ENCODE assay signal across 9 mouse cellular contexts in the genomic region with DNA sequence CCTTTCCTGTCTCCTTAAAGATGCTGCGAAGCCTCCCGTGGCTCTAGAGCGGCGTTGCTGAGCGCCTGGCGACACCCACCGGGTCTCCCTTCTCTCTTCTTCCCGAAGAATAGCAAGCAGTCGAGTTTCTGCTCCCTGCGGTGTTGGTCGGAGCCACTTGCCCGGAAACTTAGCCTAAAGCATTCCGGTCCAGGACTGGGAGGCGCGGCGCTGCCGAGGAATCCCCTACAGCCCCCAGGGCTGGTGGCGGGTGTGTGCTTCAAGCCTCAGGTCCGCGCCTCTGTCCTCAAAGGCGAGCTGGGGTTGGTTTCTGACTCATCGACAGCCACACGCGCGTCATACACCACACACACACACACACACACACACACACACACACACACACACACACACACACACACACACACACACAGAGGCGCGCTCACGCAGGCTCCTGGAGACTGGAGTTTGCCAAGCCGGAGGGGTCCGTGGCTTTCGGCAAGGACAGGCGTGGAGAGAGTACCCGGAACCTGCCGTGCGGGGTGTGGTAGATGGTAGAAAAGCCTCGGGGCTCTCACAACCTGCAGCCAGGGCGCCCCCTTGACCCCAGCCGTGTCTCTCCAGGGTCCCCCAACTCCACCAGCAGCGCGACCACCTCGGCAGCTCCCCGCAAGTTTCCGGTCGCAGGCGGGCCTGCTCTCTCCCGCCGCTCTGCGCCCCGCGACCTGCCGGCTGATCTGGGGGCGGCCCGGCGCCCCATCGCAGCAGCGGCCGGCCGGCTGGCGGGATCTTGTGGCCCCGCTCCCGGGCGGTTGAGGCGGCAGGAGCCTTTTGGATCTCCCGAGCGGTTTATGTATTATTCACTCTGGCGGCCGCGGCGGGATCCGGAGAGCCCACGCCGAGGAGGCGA.
DNase-seq lines count a peak whose midpoint lies in the region; ATAC-seq lines count a peak whose summit lies in the region.
"Had no signal": no experiment of that assay in that cellular context is flagged by ENCODE, and none has a peak within 500 bp of the region (broad histone marks: within the 10 kb centered on the region; RNA-seq: fewer than 3 reads in every experiment).

No protein-coding gene starts in this region.

- peak overlapping the region; percentile 33; the same call in 1 of the 2 replicates for H3K9ac ChIP-seq in embryonic facial prominence, embryonic 15.5 days
- peak overlapping the region; percentile 78 for H3K9ac ChIP-seq in hindbrain, embryonic 13.5 days
- peak overlapping the region; percentile 80 for H3K9ac ChIP-seq in midbrain, embryonic 16.5 days (ENCODE audit: low read depth, low read length)

- intact Hi-C loops in left cerebral cortex, postnatal 36 days (cut with DNase I), result loop anchor here (10.0 kb wide), 1 partner anchor 712 kb away; no protein-coding TSS in a partner anchor

- H3K27ac ChIP-seq in embryonic facial prominence, embryonic 15.5 days (replicated peaks), result no peak overlapping the region
- no peak overlapping the region for H3K27ac ChIP-seq in hindbrain, embryonic 13.5 days
- peak overlapping the region; percentile 10 for H3K27ac ChIP-seq in midbrain, embryonic 16.5 days (ENCODE audit: low read length)

- peaks cover 61% of the 10 kb centered on the region for H3K27me3 ChIP-seq in embryonic facial prominence, embryonic 15.5 days
- H3K27me3 ChIP-seq in hindbrain, embryonic 13.5 days, result peaks cover 65% of the 10 kb centered on the region
- peaks cover 5% of the 10 kb centered on the region; the same call in 1 of the 2 replicates for H3K27me3 ChIP-seq in midbrain, embryonic 16.5 days (ENCODE audit: control insufficient read depth, insufficient read depth, low read depth, low read length)

- no peaks in the 10 kb centered on the region for H3K36me3 ChIP-seq in embryonic facial prominence, embryonic 15.5 days
- H3K36me3 ChIP-seq in hindbrain, embryonic 13.5 days, result no peaks in the 10 kb centered on the region
- H3K36me3 ChIP-seq in midbrain, embryonic 16.5 days (ENCODE audit: control insufficient read depth, insufficient read depth, low read length), result no peaks in the 10 kb centered on the region
- H3K36me3 ChIP-seq: G1E had no signal

- WGBS in embryonic facial prominence, embryonic 15.5 days, result under 1% methylated on average over 73 of the region's 73 CpGs
- under 1% methylated on average over 73 of the region's 73 CpGs for whole genome bisulfite sequencing in hindbrain, embryonic 13.5 days
- under 1% methylated on average over 67 of the region's 73 CpGs for WGBS in midbrain, embryonic 16.5 days

- peak overlapping the region; percentile 75 for H3K4me3 ChIP-seq in embryonic facial prominence, embryonic 15.5 days (replicated peaks)
- H3K4me3 ChIP-seq in hindbrain, embryonic 13.5 days, result peak overlapping the region; percentile 67
- H3K4me3 ChIP-seq in midbrain, embryonic 16.5 days (ENCODE audit: low read depth, low read length), result peak overlapping the region; percentile 72

- no peak for ATAC-seq in embryonic facial prominence, embryonic 15.5 days (ENCODE audit: insufficient number of reproducible peaks, low FRiP score, low TSS enrichment, low read depth)
- ATAC-seq in hindbrain, embryonic 13.5 days (ENCODE audit: low FRiP score), result no peak; the same call in 1 of the 2 replicates
- no peak for ATAC-seq in midbrain, embryonic 16.5 days

- no peaks in the 10 kb centered on the region for H3K9me3 ChIP-seq in embryonic facial prominence, embryonic 15.5 days (replicated peaks)
- H3K9me3 ChIP-seq in hindbrain, embryonic 13.5 days, result no peaks in the 10 kb centered on the region
- no peaks in the 10 kb centered on the region for H3K9me3 ChIP-seq in midbrain, embryonic 16.5 days (replicated peaks; ENCODE audit: control insufficient read depth, low read length, poor library complexity, severe bottlenecking)

- peak; percentile 28 for DNase-seq in gastrocnemius, postnatal 10 days
- DNase-seq in gastrocnemius, adult 18-20 months (ENCODE audit: low spot score), result no peak
- DNase-seq in adrenal gland, postnatal 10 days, result peak; percentile 55
- DNase-seq in left cerebral cortex, postnatal 36 days (ENCODE audit: low spot score in 2 of 2), result peak; percentile 58 to 65
- peak; percentile 27 for DNase-seq in urinary bladder, postnatal 25 days (ENCODE audit: low spot score)

- peak overlapping the region; percentile 99 for H3K4me2 ChIP-seq in embryonic facial prominence, embryonic 15.5 days (replicated peaks)
- peak overlapping the region; percentile 100 for H3K4me2 ChIP-seq in hindbrain, embryonic 13.5 days
- H3K4me2 ChIP-seq in midbrain, embryonic 16.5 days (ENCODE audit: low read length), result peak overlapping the region; percentile 99

- H3K4me1 ChIP-seq in embryonic facial prominence, embryonic 15.5 days, result peaks cover 33% of the 10 kb centered on the region
- peaks cover 42% of the 10 kb centered on the region for H3K4me1 ChIP-seq in hindbrain, embryonic 13.5 days (replicated peaks)
- peaks cover 23% of the 10 kb centered on the region for H3K4me1 ChIP-seq in midbrain, embryonic 16.5 days (ENCODE audit: control insufficient read depth, insufficient read depth, low read length)
